Mouse (Mus musculus) kidney, embryonic 16.5 days (tissue): ENCODE measurements around the gene Gls2. TPM values are rescaled to one million over a fixed set of nuclear protein-coding genes. Genes with fewer than 3 reads are reported as not detected.
A peak's percentile ranks its signal among the peaks of the same experiment; 100 is the strongest.
"Not testable (repeated sequence)": the region's sequence is repeated elsewhere in the genome, so short reads cannot be mapped to it uniquely, and the experiment has no call there.

Source experiments
- ATAC-seq: fragments of 200-750 bp; cut with Nextera tagmentation; 2 replicates; pipeline ENCODE4 v1.8.0; 2017; ENCODE audit warnings: moderate TSS enrichment; ENCODE audit not compliant: low FRiP score, low TSS enrichment
- H3K27ac ChIP-seq: fragments of 300-500 bp; sonication (generic); 2 replicates; pipeline ENCODE4 v1.5.1; 2014; ENCODE audit warnings: low read length
- H3K27me3 ChIP-seq: fragments of 300-500 bp; sonication (generic); 2 replicates; pipeline ENCODE4 v1.6.1; 2014; ENCODE audit warnings: low read length, control low read depth, mixed read lengths; ENCODE audit not compliant: insufficient read depth
- H3K36me3 ChIP-seq: fragments of 300-500 bp; sonication (generic); 2 replicates; pipeline ENCODE4 v1.6.1; 2014; ENCODE audit warnings: low read length, control low read depth, mixed read lengths; ENCODE audit not compliant: insufficient read depth
- H3K4me1 ChIP-seq: fragments of 300-500 bp; sonication (generic); 2 replicates; pipeline ENCODE4 v1.6.1; 2014; ENCODE audit warnings: low read length, control low read depth, mixed read lengths; ENCODE audit not compliant: insufficient read depth
- H3K4me2 ChIP-seq: fragments of 300-500 bp; sonication (generic); replicated peaks from 2 replicates; pipeline ENCODE4 v1.6.1; 2014; ENCODE audit warnings: low read depth, low read length
- H3K4me3 ChIP-seq: fragments of 300-500 bp; sonication (generic); 2 replicates; pipeline ENCODE4 v1.5.1; 2014; ENCODE audit warnings: mild to moderate bottlenecking, low read length
- H3K9ac ChIP-seq: fragments of 300-500 bp; sonication (generic); replicated peaks from 2 replicates; pipeline ENCODE4 v1.6.1; 2014; ENCODE audit warnings: low read length
- H3K9me3 ChIP-seq: fragments of 300-500 bp; sonication (generic); 2 replicates; pipeline ENCODE4 v1.6.1; 2016; ENCODE audit warnings: low read length, control low read depth
- WGBS: fragments of 180-500 bp; shearing (Covaris S2); extraction: QIAGEN DNeasy Blood & Tissue Kit; methylation state at CpG from one replicate; pipeline ENCODE4 v1.1.7; 2014; 5-methylcytosine and 5-hydroxymethylcytosine counted together
- polyA plus RNA-seq: library from polyadenylated mRNA; unstranded; fragments of >200 nt; fragmentation: Nextera tagmentation; extraction: Ambion mirVana; gene quantifications from 2 replicates; pipeline ENCODE4 v1.2.1, GENCODE M21; 2015

Gene Gls2
- polyA plus RNA-seq: 1.1 and 1.3 TPM in 2 replicates

DNA sequence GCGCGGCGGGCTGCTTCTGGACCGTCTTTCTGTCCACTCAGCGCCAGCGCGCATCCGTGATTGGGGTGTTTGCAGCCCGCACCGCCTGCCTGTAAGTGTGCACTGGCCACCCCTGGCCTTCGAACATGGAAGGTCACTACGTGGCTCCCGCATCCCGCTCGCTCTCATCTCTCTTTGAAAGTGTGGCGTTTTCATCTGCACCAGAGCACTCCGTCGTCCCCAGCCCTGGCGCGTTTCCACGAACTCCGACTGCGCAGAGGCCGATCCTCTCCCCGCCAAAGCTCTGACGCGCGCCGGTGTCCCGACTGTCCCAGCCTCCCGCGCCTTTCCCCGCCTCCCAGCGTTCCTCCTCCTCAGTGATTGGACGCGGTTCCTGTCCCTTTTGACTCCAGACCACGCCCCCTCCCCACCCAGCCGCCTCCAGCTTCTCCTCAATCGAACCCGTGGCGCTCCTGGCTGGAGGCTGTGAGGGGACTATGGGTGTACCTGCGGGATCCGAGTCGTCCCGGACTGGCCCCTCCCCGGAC, at the start of gene Gls2:
Gene Gls2 (plus strand): TSS at position 434 of the 527 bp plus-strand sequence.
- under 1% methylated on average over 41 of the region's 46 CpGs for WGBS
- H3K9me3 ChIP-seq: no peaks in the 10 kb centered on the region
- H3K4me1 ChIP-seq: 0 out of 2 replicates have a peak, but pooled peaks cover 4% of the 10 kb centered on the region
- ATAC-seq: peak; percentile 96
- 0 out of 2 replicates have a peak within 1 kb of the TSS, but pooled peaks have one; percentile 14 for H3K27ac ChIP-seq
- peak within 1 kb of the TSS; percentile 98 for H3K4me2 ChIP-seq
- H3K4me3 ChIP-seq: peak within 1 kb of the TSS; percentile 70
- no peaks in the 10 kb centered on the region for H3K36me3 ChIP-seq
- peaks cover 17% of the 10 kb centered on the region for H3K27me3 ChIP-seq
- peak within 1 kb of the TSS; percentile 75 for H3K9ac ChIP-seq

DNA sequence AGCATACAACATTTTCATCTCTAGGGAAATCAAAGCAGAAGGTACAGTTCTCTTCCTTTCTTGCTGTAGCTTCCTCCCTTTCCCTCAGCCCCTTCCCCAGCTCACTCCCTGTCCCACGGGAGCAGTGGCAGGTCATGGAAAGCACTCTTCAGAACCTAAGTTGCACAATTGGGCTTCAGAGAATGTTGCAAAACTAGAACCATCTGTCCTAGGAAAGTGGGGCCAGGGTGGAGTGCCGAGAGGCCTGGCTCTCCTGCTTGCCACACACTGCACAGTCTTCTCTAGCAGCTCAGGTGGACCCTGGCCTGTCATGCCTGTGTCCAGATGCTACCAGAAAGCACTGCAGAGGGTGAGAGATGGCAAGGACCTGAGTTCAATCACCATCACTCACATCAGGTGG, 49.3 kb upstream of the Gls2 start:
- 81% methylated on average over 2 of the region's 2 CpGs for WGBS
- H3K4me3 ChIP-seq: no peak overlapping the region
- H3K9me3 ChIP-seq: no peaks in the 10 kb centered on the region
- H3K4me1 ChIP-seq: peaks cover 11% of the 10 kb centered on the region
- H3K9ac ChIP-seq: no peak overlapping the region
- no peak overlapping the region for H3K4me2 ChIP-seq
- H3K27me3 ChIP-seq: no peaks in the 10 kb centered on the region
- no peak for ATAC-seq
- H3K27ac ChIP-seq: no peak overlapping the region
- H3K36me3 ChIP-seq: peaks cover 31% of the 10 kb centered on the region

DNA sequence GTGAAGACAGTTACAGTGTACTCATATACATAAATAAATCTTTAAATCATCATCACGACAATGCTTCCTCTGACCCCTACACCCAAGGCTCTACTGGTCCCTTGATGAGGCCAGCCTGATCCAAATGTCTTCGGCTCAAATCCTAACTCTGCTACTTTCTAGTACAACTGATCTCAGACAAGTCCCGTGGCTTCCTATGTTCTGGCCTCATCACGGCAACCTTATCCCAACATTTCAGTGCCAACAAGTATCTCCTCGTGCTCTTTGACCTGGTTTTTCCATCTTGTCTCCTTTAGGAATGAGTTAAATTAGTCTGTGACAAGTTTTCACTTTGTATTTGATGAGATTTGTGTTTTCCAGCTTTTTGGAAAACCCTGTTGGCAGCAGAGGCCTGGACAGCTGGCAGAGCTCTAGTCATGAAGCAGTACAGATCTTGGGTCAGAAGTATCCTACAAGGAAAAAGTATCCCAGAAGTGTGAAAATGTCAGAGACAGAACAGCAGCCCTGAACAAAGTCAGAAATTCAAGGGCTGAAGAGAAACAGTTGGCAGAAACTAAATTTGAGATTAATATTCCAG, 45.4 kb upstream of the Gls2 start:
- peak overlapping the region; percentile 25 for H3K4me2 ChIP-seq
- H3K36me3 ChIP-seq: peaks cover 13% of the 10 kb centered on the region
- no peaks in the 10 kb centered on the region for H3K27me3 ChIP-seq
- H3K9me3 ChIP-seq: no peaks in the 10 kb centered on the region
- peak overlapping the region; percentile 48 for H3K9ac ChIP-seq
- H3K4me1 ChIP-seq: peaks cover 11% of the 10 kb centered on the region
- peak overlapping the region; percentile 87 for H3K27ac ChIP-seq
- no peak for ATAC-seq
- WGBS: 77% methylated on average over 5 of the region's 5 CpGs
- H3K4me3 ChIP-seq: no peak overlapping the region

- Histone ChIP-seq H3K4me2 (peak overlapping the region; percentile 25), H3K27me3 (no peaks in the 10 kb centered on the region), H3K27ac (peak overlapping the region; percentile 87), H3K4me1 (peaks cover 14% of the 10 kb centered on the region), H3K9me3 (no peaks in the 10 kb centered on the region), H3K36me3 (peaks cover 12% of the 10 kb centered on the region), H3K9ac (peak overlapping the region; percentile 48), H3K4me3 (peak overlapping the region; percentile 16; the same call in 1 of the 2 replicates)
- 7% methylated on average over 5 of the region's 5 CpGs for WGBS
- ATAC-seq: peak; percentile 97
These were observed 44.7 kb upstream of the Gls2 start for GRCm38 (mm10) chr10:128149592-128149991.

DNA sequence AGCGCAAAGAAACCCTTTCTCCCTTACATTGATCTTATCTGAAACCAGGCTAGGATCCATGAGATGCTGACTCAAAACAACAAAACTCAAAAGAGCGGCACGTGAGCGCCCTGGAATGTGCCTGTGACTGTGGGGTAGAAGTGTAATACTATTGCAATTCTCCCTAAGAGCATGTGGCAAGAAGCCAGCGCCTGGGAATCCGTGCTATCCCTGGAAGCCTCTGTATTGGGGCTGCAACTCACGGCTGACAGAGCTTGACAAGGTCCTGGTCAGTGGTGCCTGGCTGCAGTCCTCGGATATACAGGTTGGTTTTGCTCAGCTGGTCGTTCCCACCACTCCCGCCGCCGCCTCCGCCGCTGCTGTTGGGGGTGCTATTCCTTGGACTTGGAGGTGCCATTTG, 43.3 kb upstream of the Gls2 start:
- no peak overlapping the region for H3K4me3 ChIP-seq
- H3K9me3 ChIP-seq: no peaks in the 10 kb centered on the region
- H3K4me2 ChIP-seq: no peak overlapping the region
- peaks cover 12% of the 10 kb centered on the region for H3K36me3 ChIP-seq
- H3K27ac ChIP-seq: no peak overlapping the region
- H3K27me3 ChIP-seq: no peaks in the 10 kb centered on the region
- H3K9ac ChIP-seq: no peak overlapping the region
- 73% methylated on average over 14 of the region's 14 CpGs for WGBS
- H3K4me1 ChIP-seq: peaks cover 14% of the 10 kb centered on the region
- no peak for ATAC-seq

DNA sequence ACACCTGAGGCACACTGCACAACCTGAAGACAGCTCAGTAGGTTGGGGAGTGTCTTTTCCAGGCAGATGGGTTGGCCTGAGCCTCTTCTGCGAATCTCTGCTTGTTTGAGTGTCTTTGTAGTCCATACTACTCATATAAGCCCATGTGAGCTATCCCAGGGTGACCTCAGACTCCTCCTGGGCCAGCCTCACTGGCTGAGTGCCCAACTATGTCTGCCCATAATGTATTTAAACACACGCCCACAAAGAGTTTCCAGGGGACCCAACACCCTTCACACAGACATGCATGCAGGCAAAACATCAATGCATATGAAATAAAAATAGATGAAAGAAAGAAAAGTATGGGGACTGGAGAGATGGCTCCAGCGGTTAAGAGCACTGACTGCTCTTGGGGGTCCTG, 40.3 kb upstream of the Gls2 start:
- Histone ChIP-seq H3K9me3 (no peaks in the 10 kb centered on the region), H3K4me2 (no peak overlapping the region), H3K27ac (no peak overlapping the region), H3K9ac (no peak overlapping the region), H3K4me3 (no peak overlapping the region), H3K27me3 (no peaks in the 10 kb centered on the region), H3K4me1 (peaks cover 10% of the 10 kb centered on the region), H3K36me3 (peaks cover 10% of the 10 kb centered on the region; the same call in 1 of the 2 replicates)
- no peak for ATAC-seq
- 70% methylated on average over 3 of the region's 3 CpGs for WGBS

- not testable (repeated sequence) for H3K9ac ChIP-seq, H3K27me3 ChIP-seq, H3K27ac ChIP-seq, ATAC-seq, H3K4me1 ChIP-seq, H3K9me3 ChIP-seq, H3K4me2 ChIP-seq, H3K4me3 ChIP-seq
- H3K36me3 ChIP-seq: peaks cover 12% of the 10 kb centered on the region; the same call in 1 of the 2 replicates
- 100% methylated on average over 1 of the region's 3 CpGs for whole genome bisulfite sequencing
These were observed 28.5 kb upstream of the Gls2 start for GRCm38 (mm10) chr10:128165726-128166125.

DNA sequence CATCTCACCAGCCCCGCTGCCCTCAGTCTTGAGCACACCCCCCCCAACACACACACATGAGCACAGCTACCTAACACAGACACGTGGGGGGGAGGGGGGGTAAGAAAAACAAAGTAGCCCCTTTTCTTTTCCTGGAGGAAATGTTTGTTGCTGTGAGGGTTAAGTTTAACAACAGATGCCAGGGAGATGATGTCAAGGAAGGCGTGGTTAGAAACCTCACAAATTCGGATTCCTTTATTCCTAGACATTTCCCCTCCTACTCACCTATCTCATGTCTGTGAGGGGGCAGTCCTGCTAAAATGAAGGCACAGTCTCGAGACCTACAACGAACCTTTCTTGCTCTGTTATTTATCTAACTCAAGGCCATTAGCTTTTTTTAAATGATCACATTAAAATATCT, 27.2 kb upstream of the Gls2 start:
- Histone ChIP-seq H3K4me1 (peaks cover 9% of the 10 kb centered on the region; the same call in 1 of the 2 replicates), H3K9ac (no peak overlapping the region), H3K27me3 (no peaks in the 10 kb centered on the region), H3K9me3 (no peaks in the 10 kb centered on the region), H3K36me3 (peaks cover 9% of the 10 kb centered on the region; the same call in 1 of the 2 replicates), H3K27ac (peak overlapping the region; percentile 61; the same call in 1 of the 2 replicates), H3K4me3 (no peak overlapping the region), H3K4me2 (no peak overlapping the region)
- WGBS: 20% methylated on average over 6 of the region's 6 CpGs
- no peak for ATAC-seq

DNA sequence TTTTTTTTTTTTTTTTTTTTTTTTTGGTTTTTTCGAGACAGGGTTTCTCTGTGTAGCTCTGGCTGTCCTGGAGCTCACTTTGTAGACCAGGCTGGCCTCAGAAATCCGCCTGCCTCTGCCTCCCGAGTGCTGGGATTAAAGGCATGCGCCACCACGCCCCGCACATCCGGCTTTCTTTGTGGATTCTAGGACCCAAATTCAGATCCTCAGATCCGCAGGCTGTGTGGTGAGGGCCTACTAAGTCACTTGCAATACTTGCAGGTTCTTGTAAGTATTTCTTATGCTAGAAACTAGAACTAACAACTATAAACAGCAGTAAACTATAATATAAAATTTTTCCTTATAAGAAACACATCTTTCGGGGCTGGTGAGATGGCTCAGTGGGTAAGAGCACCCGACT, 22.9 kb upstream of the Gls2 start:
- not testable (repeated sequence) for H3K4me3 ChIP-seq, H3K27me3 ChIP-seq, H3K36me3 ChIP-seq, H3K4me2 ChIP-seq, ATAC-seq, H3K27ac ChIP-seq, H3K9me3 ChIP-seq, H3K9ac ChIP-seq
- 94% methylated on average over 10 of the region's 10 CpGs for WGBS
- peaks cover 32% of the 10 kb centered on the region for H3K4me1 ChIP-seq

DNA sequence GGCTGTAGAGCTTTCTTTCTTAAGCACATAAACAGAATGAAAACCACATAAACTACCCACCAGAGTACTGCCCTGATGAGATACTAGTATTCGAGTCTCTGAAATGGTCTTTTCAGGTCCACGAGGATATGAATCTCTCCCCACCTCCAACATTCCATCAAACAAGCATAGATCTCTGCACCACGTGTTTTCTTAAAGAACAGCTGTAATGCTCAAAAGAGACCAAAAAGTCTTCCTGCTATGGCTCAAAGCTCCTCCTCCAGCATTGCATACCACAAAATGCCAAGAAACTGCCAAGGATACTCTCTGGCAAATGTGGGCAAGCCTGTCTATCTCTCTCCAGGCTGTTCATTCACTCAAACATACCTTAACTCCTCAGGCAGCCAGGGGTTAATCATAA, 19.0 kb upstream of the Gls2 start:
- H3K9ac ChIP-seq: peak overlapping the region; percentile 86
- H3K4me3 ChIP-seq: peak overlapping the region; percentile 82
- no peaks in the 10 kb centered on the region for H3K27me3 ChIP-seq
- ATAC-seq: no peak
- 7% methylated on average over 3 of the region's 3 CpGs for WGBS
- peaks cover 43% of the 10 kb centered on the region for H3K4me1 ChIP-seq
- H3K4me2 ChIP-seq: peak overlapping the region; percentile 86
- H3K36me3 ChIP-seq: no peaks in the 10 kb centered on the region
- H3K27ac ChIP-seq: peak overlapping the region; percentile 98
- no peaks in the 10 kb centered on the region for H3K9me3 ChIP-seq
